Mouse (Mus musculus) liver, embryonic 13.5 days (tissue): ENCODE measurements at regions not wholly inside any gene's neighbourhood (a gene's known extent, or its start where the extent isn't known, plus 50 kb on each side); places are given as distances from the start of the nearest gene placed in this dataset.

Experiments used
- ATAC-seq: fragments of 200-750 bp; cut with Nextera tagmentation; 2 replicates; pipeline ENCODE4 v1.8.0; 2017; ENCODE audit warnings: low read depth, mild to moderate bottlenecking, moderate number of reproducible peaks, moderate library complexity
- DNase-seq: peaks from one replicate; pipeline ENCODE4 v3.0.0; 2022
- H3K27ac ChIP-seq: fragments of 300-500 bp; sonication (generic); 2 replicates; pipeline ENCODE4 v1.5.1; 2015; ENCODE audit warnings: moderate library complexity, mild to moderate bottlenecking, inconsistent platforms
- H3K27me3 ChIP-seq: fragments of 300-500 bp; sonication (generic); 2 replicates; pipeline ENCODE4 v1.6.1; 2015; ENCODE audit warnings: mild to moderate bottlenecking, inconsistent platforms
- H3K36me3 ChIP-seq: fragments of 300-500 bp; sonication (generic); 2 replicates; pipeline ENCODE4 v1.6.1; 2015; ENCODE audit warnings: mild to moderate bottlenecking, inconsistent platforms
- H3K4me1 ChIP-seq: fragments of 300-500 bp; sonication (generic); replicated peaks from 2 replicates; pipeline ENCODE4 v1.6.1; 2015; ENCODE audit warnings: inconsistent platforms
- H3K4me2 ChIP-seq: fragments of 300-500 bp; sonication (generic); 2 replicates; pipeline ENCODE4 v1.6.1; 2015; ENCODE audit warnings: inconsistent platforms, mild to moderate bottlenecking, moderate library complexity
- H3K4me3 ChIP-seq: fragments of 300-500 bp; sonication (generic); replicated peaks from 2 replicates; pipeline ENCODE4 v1.5.1; 2015; ENCODE audit warnings: mild to moderate bottlenecking, inconsistent platforms
- H3K9ac ChIP-seq: fragments of 300-500 bp; sonication (generic); 2 replicates; pipeline ENCODE4 v1.6.1; 2015; ENCODE audit warnings: mild to moderate bottlenecking, inconsistent platforms
- H3K9me3 ChIP-seq: fragments of 300-500 bp; sonication (generic); replicated peaks from 2 replicates; pipeline ENCODE4 v1.6.1; 2016; ENCODE audit warnings: inconsistent platforms
- WGBS: fragments of 180-500 bp; shearing (Covaris S2); methylation state at CpG from one replicate; pipeline ENCODE4 v1.1.7; 2015; ENCODE audit not compliant: insufficient replicate concordance; 5-methylcytosine and 5-hydroxymethylcytosine counted together

DNA sequence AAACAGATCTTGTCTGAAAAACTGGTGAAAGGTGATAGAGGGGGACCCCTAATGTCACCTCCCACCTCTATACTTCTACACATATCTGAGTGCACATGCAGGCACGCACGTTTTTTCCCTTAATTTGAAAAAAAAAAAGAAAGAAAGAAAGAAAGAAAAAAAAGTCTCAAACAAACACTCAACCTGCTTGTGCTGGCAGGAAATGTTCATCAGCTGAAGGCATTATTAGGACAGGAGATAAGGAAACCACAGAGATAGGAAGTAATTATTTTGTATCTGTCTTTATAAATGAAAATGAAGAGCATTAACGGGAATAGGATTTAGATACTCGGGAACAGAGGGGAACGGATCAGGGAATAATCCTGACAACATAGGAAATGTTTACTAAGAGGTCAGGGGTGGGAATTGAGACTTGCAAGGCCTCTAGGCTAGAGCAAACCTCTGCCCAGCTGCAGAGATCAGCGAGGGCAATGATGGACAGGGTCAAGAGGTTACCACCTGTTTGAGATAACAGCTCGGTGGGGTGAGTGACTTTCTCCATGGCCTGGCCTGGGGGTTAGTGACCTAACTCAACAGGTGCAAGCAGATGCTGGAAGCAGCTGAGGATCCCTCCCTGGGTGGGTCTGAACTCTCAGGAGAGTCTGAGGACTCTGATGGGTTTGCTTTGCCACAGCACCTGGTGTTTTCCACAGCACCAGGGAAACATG, 129.7 kb upstream of the Cadm1 start:
- Histone ChIP-seq H3K4me2 (no peak overlapping the region), H3K27me3 (0 out of 2 replicates have a peak, but pooled peaks cover 2% of the 10 kb centered on the region)
- WGBS, result 23% methylated on average over 7 of the region's 7 CpGs

GRCm38 (mm10) chr9:47401511-47401910, 128.5 kb upstream of the Cadm1 start:
- Histone ChIP-seq H3K4me3 (no peak overlapping the region), H3K4me2 (no peak overlapping the region), H3K4me1 (peaks cover 12% of the 10 kb centered on the region; the same call in 1 of the 2 replicates), H3K27ac (no peak overlapping the region), H3K27me3 (0 out of 2 replicates have a peak, but pooled peaks cover 2% of the 10 kb centered on the region), H3K9me3 (no peaks in the 10 kb centered on the region), H3K36me3 (no peaks in the 10 kb centered on the region), H3K9ac (no peak overlapping the region)
- DNase-seq, result no peak
- no peak for ATAC-seq
- WGBS, result 77% methylated on average over 11 of the region's 11 CpGs

More for the DNA sequence above, 129.7 kb upstream of the Cadm1 start:
- no peak overlapping the region for H3K27ac ChIP-seq
- no peaks in the 10 kb centered on the region for H3K9me3 ChIP-seq
- ATAC-seq, result peak; percentile 68
- DNase-seq, result no peak
- no peak overlapping the region for H3K4me3 ChIP-seq
- H3K4me1 ChIP-seq, result peaks cover 12% of the 10 kb centered on the region; the same call in 1 of the 2 replicates
- H3K36me3 ChIP-seq, result no peaks in the 10 kb centered on the region
- no peak overlapping the region for H3K9ac ChIP-seq

DNA sequence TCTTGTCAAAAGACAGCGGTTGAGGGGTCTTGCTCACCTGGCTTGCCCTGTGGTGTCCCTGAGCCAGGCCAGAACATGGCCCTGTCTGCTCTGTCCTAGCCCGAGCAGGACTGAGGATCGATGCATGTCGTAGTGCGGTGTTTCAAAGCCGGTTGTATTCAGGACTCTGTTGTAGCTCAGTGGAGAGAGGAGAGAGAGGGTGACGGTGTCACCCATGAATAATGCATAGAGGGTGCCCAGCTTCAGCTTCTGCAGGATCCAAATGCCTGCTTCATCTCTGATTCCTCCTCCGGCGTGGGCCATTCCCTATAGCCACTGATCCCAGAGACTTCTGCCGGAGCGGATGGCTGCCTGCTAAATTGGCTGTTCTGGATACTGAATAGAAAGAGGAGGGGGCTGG, 126.7 kb upstream of the Cadm1 start:
- Histone ChIP-seq H3K4me1 (peaks cover 12% of the 10 kb centered on the region; the same call in 1 of the 2 replicates), H3K27ac (no peak overlapping the region), H3K36me3 (no peaks in the 10 kb centered on the region), H3K27me3 (0 out of 2 replicates have a peak, but pooled peaks cover 2% of the 10 kb centered on the region), H3K9ac (no peak overlapping the region), H3K4me2 (no peak overlapping the region), H3K9me3 (no peaks in the 10 kb centered on the region), H3K4me3 (no peak overlapping the region)
- ATAC-seq, result no peak
- 79% methylated on average over 11 of the region's 11 CpGs for WGBS
- DNase-seq, result no peak

GRCm38 (mm10) chr9:47404821-47405220, 125.2 kb upstream of the Cadm1 start:
- H3K36me3 ChIP-seq, result no peaks in the 10 kb centered on the region
- no peaks in the 10 kb centered on the region for H3K27me3 ChIP-seq
- no peak overlapping the region for H3K4me3 ChIP-seq
- H3K4me2 ChIP-seq, result no peak overlapping the region
- 29% methylated on average over 3 of the region's 3 CpGs for WGBS
- H3K9me3 ChIP-seq, result no peaks in the 10 kb centered on the region
- H3K4me1 ChIP-seq, result peaks cover 8% of the 10 kb centered on the region; the same call in 1 of the 2 replicates
- no peak overlapping the region for H3K9ac ChIP-seq
- H3K27ac ChIP-seq, result no peak overlapping the region
- DNase-seq (no peak), ATAC-seq (no peak)

- Histone ChIP-seq H3K9ac (no peak overlapping the region), H3K4me3 (no peak overlapping the region), H3K4me2 (no peak overlapping the region), H3K4me1 (0 out of 2 replicates have a peak, but pooled peaks cover 4% of the 10 kb centered on the region), H3K9me3 (no peaks in the 10 kb centered on the region), H3K36me3 (no peaks in the 10 kb centered on the region), H3K27ac (no peak overlapping the region), H3K27me3 (no peaks in the 10 kb centered on the region)
- no peak for DNase-seq
- 66% methylated on average over 4 of the region's 4 CpGs for WGBS
- ATAC-seq, result no peak
These were observed 124.4 kb upstream of the Cadm1 start for GRCm38 (mm10) chr9:47405547-47405946.

DNA sequence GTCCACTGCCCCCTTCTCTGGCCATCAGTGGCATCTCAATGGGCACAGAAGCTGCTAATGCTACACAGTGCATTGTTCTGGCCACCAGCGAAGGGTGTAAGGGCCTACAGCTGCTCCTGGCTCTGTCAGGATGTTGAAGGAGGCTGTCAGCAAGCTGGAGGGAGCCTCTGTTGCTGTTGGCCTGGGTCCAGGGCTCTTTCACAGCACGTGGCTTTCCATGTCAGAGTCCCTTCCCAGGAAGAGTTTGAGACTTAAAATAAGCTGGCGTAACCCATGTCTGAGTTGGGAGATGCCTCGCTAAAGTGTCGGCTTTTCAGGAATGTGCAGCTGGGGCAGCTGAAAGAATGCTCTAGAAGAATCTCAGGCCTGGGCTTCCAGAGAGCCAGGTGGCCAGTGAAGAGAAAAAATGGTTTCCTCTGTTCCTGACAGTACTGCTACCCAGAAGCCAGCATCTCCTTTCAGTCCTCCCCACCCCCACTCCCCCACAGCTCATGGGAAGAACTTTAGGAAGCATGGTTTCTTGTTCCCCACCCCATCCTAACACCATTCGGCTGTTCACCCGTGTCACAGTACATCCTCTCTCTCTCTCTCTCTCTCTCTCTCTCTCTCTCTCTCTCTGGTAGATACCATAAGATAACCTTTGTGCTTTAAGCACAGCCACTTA, 122.8 kb upstream of the Cadm1 start:
- DNase-seq, result no peak
- Histone ChIP-seq H3K4me1 (no peaks in the 10 kb centered on the region), H3K9ac (no peak overlapping the region), H3K27me3 (no peaks in the 10 kb centered on the region), H3K4me2 (no peak overlapping the region), H3K9me3 (no peaks in the 10 kb centered on the region), H3K27ac (no peak overlapping the region), H3K4me3 (no peak overlapping the region), H3K36me3 (no peaks in the 10 kb centered on the region)
- ATAC-seq, result no peak
- WGBS, result 51% methylated on average over 7 of the region's 7 CpGs

DNA sequence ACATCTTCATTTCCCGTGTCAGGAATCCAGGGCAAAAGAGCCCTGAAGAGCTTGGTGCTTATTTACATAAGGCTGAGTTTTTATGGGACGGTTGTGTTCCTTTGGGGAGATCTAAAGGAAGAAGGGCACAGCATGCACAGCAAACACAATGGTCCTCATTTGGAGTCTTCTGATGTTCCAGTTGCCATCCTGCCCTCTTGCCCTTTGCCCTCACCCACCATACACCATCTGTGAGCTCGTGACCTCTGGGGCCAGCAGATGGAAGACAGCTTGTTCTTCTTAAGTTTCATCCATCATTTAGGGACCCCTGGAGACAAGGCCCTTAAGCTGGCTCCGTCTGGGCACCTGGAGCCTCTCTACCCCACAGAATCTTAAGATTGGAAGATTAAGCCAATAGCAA, 121.9 kb upstream of the Cadm1 start:
- H3K27me3 ChIP-seq, result no peaks in the 10 kb centered on the region
- DNase-seq (no peak), ATAC-seq (no peak)
- no peak overlapping the region for H3K27ac ChIP-seq
- no peak overlapping the region for H3K4me3 ChIP-seq
- no peaks in the 10 kb centered on the region for H3K4me1 ChIP-seq
- no peak overlapping the region for H3K4me2 ChIP-seq
- WGBS, result 34% methylated on average over 4 of the region's 4 CpGs
- H3K9ac ChIP-seq, result no peak overlapping the region
- H3K9me3 ChIP-seq, result no peaks in the 10 kb centered on the region
- H3K36me3 ChIP-seq, result no peaks in the 10 kb centered on the region

- no peaks in the 10 kb centered on the region for H3K27me3 ChIP-seq
- no peaks in the 10 kb centered on the region for H3K36me3 ChIP-seq
- H3K4me3 ChIP-seq, result no peak overlapping the region
- no peaks in the 10 kb centered on the region for H3K9me3 ChIP-seq
- H3K27ac ChIP-seq, result no peak overlapping the region
- no peak overlapping the region for H3K9ac ChIP-seq
- 70% methylated on average over 6 of the region's 6 CpGs for WGBS
- DNase-seq (no peak), ATAC-seq (no peak)
- no peaks in the 10 kb centered on the region for H3K4me1 ChIP-seq
- no peak overlapping the region for H3K4me2 ChIP-seq
These were observed 120.4 kb upstream of the Cadm1 start for GRCm38 (mm10) chr9:47409579-47409978.

- H3K27me3 ChIP-seq, result no peaks in the 10 kb centered on the region
- H3K4me3 ChIP-seq, result no peak overlapping the region
- ATAC-seq, result no peak
These were observed 117.2 kb upstream of the Cadm1 start for GRCm38 (mm10) chr9:47412786-47413185.

GRCm38 (mm10) chr9:47414350-47414988, 115.5 kb upstream of the Cadm1 start:
- 53% methylated on average over 8 of the region's 8 CpGs for WGBS
- H3K27me3 ChIP-seq, result no peaks in the 10 kb centered on the region
- no peaks in the 10 kb centered on the region for H3K9me3 ChIP-seq
- no peaks in the 10 kb centered on the region for H3K4me1 ChIP-seq
- ATAC-seq, result no peak
- H3K27ac ChIP-seq, result no peak overlapping the region
- H3K4me2 ChIP-seq, result no peak overlapping the region
- no peak for DNase-seq
- no peak overlapping the region for H3K9ac ChIP-seq
- no peak overlapping the region for H3K4me3 ChIP-seq
- H3K36me3 ChIP-seq, result no peaks in the 10 kb centered on the region

More at GRCm38 (mm10) chr9:47412786-47413185, 117.2 kb upstream of the Cadm1 start:
- Histone ChIP-seq H3K4me2 (no peak overlapping the region), H3K4me1 (no peaks in the 10 kb centered on the region), H3K36me3 (no peaks in the 10 kb centered on the region), H3K9ac (no peak overlapping the region), H3K27ac (no peak overlapping the region), H3K9me3 (no peaks in the 10 kb centered on the region)
- DNase-seq, result no peak
- 59% methylated on average over 2 of the region's 2 CpGs for WGBS

DNA sequence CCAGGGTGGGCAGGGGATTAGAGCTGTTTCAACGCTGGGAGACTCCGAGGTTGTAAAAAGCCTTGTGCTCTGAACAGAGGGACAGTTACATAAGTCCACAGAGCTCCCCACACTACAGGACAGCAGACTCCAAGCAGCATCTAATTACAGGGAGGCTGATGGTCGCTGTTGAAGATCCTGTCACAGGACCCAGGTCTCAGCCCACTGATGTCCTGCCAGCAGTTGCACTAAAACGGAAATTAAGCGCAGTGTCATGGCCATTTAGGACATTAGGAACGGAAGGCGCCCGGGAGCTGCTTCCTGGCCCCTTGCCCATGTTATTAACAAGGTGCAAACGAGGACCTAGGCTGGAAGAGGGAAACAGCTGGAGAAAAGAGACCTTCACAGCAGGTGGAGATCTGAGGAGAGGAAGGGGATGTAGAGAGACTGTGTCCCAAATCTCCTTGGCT, 107.8 kb upstream of the Cadm1 start:
- no peak overlapping the region for H3K4me2 ChIP-seq
- peaks cover 13% of the 10 kb centered on the region; the same call in 1 of the 2 replicates for H3K4me1 ChIP-seq
- no peak overlapping the region for H3K27ac ChIP-seq
- no peak for DNase-seq
- H3K27me3 ChIP-seq, result no peaks in the 10 kb centered on the region
- no peak for ATAC-seq
- H3K9ac ChIP-seq, result no peak overlapping the region
- WGBS, result 15% methylated on average over 9 of the region's 9 CpGs
- H3K4me3 ChIP-seq, result no peak overlapping the region
- no peaks in the 10 kb centered on the region for H3K9me3 ChIP-seq
- H3K36me3 ChIP-seq, result no peaks in the 10 kb centered on the region
